Mouse (Mus musculus) layer of hippocampus, adult 18-20 months (tissue): ENCODE measurements around the gene Cnbd2. TPM values are rescaled to one million over a fixed set of nuclear protein-coding genes. Genes with fewer than 3 reads are reported as not detected.

Source experiments
- DNase-seq, 2 experiments: peaks; one replicate each; pipeline ENCODE4 v3.0.0; 2022; ENCODE audit warnings: low spot score in 2 of 2
- long read RNA-seq: library from polyadenylated mRNA; stranded (forward); transcript quantifications from one replicate; pipeline ENCODE4 v2.0.0, GENCODE M21; 2021
- total RNA-seq, 2 experiments: library from RNA; stranded (reverse); gene quantifications; 2 replicates each; pipeline ENCODE4 v1.2.3; 2021

Gene Cnbd2
- total RNA-seq, result 1 to 10 TPM; 5.4 to 6.7 TPM
- long read RNA-seq, partial matches to known transcripts, result 1 of 8 reads
- long read RNA-seq, other reads (novel, unspliced or antisense), result 6 of 8 reads

DNA sequence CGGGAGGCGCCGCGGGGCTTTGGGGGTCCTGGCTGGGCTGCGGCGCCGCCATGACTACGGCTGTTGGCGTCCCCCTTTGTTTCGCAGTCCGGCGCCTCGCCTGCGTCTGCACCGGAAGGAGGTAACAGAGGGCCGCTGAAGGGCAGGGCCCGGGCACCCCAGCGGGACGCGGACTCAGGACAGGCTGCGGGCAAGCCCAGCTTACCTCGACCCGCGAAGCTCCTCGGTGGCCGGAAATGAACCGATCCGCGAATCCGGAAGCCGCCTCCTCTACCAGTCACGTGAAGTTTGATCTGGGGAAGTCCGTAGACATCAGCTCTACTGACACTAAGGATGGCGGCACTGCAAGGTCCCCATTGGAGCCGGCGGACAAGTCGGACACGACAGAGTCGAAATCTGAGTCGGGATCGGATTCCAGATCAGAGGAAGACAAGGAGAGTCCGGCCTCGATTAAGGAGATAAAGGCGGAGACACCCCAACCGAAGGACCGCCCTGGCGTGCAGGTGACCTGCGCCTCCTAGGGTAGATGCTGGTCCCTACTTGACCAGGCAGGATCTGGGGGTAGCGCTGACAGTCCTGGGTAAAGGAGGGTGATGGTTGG, at the start of gene Cnbd2, which contains the start of gene Scand1:
TSS of gene Cnbd2 (plus strand) at position 3 of the 601 bp plus-strand sequence.
TSS of gene Scand1 (minus strand) at position 408 of the 601 bp plus-strand sequence.
- peak; percentile 77 to 89 for DNase-seq

- DNase-seq, result no peak
Observed at GRCm38 (mm10) chr2:156263204-156263893, 48.8 kb upstream of the Cnbd2 start.

- DNase-seq, result no peak
Observed at GRCm38 (mm10) chr2:156267636-156268035, 44.5 kb upstream of the Cnbd2 start.

GRCm38 (mm10) chr2:156272553-156272952, 39.5 kb upstream of the Cnbd2 start:
- no peak for DNase-seq

GRCm38 (mm10) chr2:156278226-156279017, 33.7 kb upstream of the Cnbd2 start:
- peak; percentile 71 to 92 for DNase-seq

GRCm38 (mm10) chr2:156281227-156281626, 30.9 kb upstream of the Cnbd2 start:
- no peak for DNase-seq

GRCm38 (mm10) chr2:156285161-156285560, 26.9 kb upstream of the Cnbd2 start:
- no peak for DNase-seq

DNA sequence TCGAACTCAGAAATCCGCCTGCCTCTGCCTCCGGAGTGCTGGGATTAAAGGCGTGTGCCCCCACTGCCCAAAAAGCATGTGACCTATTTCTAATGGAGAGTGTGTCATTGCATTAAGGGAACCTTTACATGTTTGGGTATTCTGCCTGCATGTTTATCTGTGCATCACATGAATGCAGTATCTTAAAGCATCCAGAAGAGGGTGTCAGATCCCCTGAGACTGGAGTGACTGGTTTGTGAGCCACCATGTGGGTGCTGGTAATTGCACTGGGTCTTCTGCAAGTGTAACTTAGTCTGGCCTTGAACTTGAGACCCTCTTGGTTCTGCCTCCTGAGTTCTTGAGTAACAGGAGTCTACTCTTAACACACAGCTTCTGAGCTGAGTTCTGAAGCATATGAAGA, 25.4 kb upstream of the Cnbd2 start:
- no peak for DNase-seq

DNA sequence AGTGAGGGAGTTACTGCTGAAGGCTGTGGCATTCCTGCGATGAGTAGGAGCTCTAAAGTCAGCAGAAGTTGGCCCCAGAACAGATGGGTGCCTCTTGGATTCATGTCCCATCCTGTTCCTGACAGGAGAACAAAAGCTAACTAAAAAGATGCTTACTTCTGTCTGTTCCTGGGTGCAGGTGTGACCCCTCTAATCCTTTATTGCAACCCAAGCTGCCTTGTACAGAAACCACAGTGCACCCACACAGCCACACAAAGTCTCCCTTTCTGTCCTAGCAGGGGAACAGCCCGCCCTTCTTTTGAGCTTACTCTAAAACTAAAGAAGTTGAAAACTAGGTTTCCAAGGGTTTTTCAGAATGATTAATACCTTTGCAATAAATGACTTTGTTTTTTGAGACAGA, 23.9 kb upstream of the Cnbd2 start:
- DNase-seq, result no peak

GRCm38 (mm10) chr2:156289552-156290160, 22.4 kb upstream of the Cnbd2 start:
- DNase-seq, result peak in 1 of 2 experiments; percentile 62

GRCm38 (mm10) chr2:156291998-156292397, 20.1 kb upstream of the Cnbd2 start:
- no peak for DNase-seq

GRCm38 (mm10) chr2:156295601-156296063, 16.5 kb upstream of the Cnbd2 start:
- no peak for DNase-seq

DNA sequence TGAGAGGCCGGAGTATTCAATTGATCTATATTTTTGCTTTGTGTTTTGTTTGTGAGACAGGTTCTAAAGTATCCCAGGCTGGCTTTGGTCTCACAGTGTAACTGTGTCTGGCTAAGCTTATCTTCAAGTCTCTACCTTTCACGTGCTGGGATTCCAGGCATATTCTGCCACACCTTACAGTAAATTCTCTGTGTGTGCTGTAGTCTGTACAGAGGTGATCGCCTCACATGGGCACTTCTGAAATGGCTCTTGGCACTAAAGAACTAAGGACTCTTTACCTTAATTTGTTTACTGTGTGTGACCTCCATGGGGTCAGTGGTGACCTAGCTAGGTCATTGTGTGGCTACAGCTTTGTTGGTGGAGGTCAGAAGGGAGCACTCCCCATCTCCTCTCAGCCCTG, 15.9 kb upstream of the Cnbd2 start:
- DNase-seq, result no peak

DNA sequence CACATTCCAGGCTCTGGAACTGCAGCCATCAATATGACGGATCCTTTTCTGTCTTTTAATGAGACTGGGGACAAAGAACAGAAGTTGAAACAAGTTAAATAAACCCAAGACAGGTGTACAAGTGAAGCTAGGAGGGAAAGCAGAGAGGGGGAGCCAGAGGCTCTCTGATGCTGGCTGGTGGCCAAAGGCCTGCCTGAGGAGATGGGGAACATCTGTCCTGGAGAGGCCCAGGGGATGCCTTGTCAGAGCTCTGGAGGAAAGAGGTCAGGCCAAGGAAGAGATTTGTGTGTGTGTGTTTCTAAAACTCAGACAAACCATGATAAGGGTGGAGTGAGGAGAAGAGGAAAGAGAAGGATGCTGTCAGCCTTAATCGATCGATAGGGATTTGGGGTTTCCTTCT, 14.4 kb upstream of the Cnbd2 start:
- DNase-seq, result no peak

- peak in 1 of 2 experiments; percentile 70 for DNase-seq
Observed at GRCm38 (mm10) chr2:156298458-156298857, 13.6 kb upstream of the Cnbd2 start.

GRCm38 (mm10) chr2:156302063-156302462, 10.0 kb upstream of the Cnbd2 start:
- no peak for DNase-seq

DNA sequence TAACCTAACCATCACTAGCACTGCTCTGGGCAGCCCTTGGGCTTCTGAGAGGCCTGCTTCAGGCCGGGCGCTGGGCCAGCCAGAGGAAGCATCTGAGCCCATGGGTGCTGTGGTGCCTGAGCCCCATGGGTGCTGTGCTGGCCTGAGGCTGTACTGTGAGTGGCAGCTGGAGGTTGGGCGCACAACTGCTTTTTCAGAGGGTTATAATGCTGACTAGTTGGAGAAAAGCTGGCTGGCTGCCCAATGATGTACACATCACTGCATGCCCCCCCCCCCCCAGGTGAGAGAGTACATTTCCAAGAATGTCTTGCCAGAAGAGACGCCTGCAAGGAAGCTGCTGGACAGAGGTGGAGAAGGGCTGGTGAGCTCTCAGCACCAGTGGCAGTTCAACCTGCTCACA, 7.7 kb upstream of the Cnbd2 start:
- DNase-seq, result no peak

DNA sequence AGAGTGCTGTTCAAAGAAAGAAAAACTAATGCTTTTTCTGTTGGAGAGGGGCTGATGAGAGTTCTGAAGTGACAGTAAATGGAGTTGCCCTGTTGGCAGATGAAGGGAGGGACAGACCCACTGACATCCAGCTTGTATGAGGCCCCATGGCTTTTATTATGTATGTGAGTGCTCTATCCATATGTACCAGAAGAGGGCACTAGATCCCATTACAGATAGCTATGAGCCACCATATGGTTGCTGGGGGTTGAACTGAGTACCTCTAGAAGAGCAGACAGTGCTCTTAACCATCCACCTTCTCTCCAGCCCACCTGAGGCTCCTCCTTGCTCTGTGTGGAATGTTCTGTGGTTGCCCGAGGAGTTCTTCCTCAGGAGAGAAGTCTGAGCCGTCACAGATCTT, 6.3 kb upstream of the Cnbd2 start:
- DNase-seq, result peak in 1 of 2 experiments; percentile 44

DNA sequence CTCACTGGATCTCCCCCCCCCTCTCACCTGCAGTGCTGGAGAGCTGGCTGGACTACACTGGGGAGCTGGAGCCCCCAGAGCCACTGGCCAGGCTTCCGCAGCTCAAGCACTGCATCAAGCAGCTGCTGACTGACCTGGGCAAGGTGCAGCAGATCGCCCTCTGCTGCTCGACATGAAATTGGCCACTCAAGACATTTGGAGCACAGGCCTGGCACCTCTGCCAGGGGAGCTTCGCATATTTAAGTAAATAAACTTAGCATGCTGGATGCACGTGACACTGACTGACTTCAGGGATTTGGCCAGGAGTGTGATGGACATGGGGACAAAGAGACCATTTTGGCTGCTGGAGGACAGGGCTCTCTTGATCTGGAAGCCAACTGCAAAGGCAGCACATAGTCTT, 4.8 kb upstream of the Cnbd2 start:
- no peak for DNase-seq

DNA sequence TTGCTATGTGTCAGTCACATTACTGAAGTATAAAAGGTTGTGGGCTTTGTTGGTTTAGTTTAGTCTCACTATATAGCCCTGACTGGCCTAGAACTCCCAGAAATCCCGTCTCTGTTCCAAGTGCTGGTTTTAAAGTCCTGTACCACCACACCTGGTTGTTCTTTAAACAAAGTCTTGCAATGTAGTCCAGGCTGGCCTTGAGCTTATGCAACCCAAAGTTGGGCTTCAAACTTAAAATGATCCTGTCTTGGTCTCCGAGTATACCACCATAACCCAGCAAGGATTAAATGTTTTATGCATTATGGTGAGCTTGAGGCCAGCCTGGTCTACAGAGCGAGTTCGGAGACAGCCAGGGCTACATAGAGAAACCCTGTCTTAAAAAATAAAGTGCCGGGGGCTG, 2.2 kb upstream of the Cnbd2 start:
- DNase-seq, result no peak

GRCm38 (mm10) chr2:156310455-156310854, 1.6 kb upstream of the Cnbd2 start:
- DNase-seq, result no peak
